Mouse (Mus musculus) heart, embryonic 12.5 days (tissue): ENCODE measurements around the gene Mphosph9. TPM values are rescaled to one million over a fixed set of nuclear protein-coding genes. Genes with fewer than 3 reads are reported as not detected.

ENCODE experiments used
- ATAC-seq: fragments of 200-750 bp; cut with Nextera tagmentation; 2 replicates; pipeline ENCODE4 v1.8.0; 2017; ENCODE audit warnings: moderate TSS enrichment, moderate library complexity; ENCODE audit not compliant: insufficient number of reproducible peaks, low FRiP score
- H3K27ac ChIP-seq: fragments of 300-500 bp; sonication (generic); 2 replicates; pipeline ENCODE4 v1.5.1; 2016; ENCODE audit warnings: mild to moderate bottlenecking, moderate library complexity; ENCODE audit not compliant: poor library complexity, severe bottlenecking
- H3K27me3 ChIP-seq: fragments of 300-500 bp; sonication (generic); replicated peaks from 2 replicates; pipeline ENCODE4 v1.6.1; 2016; ENCODE audit warnings: mild to moderate bottlenecking, moderate library complexity
- H3K36me3 ChIP-seq: fragments of 300-500 bp; sonication (generic); 2 replicates; pipeline ENCODE4 v1.6.1; 2016; ENCODE audit warnings: mild to moderate bottlenecking, moderate library complexity
- H3K4me1 ChIP-seq: fragments of 300-500 bp; sonication (generic); replicated peaks from 2 replicates; pipeline ENCODE4 v1.6.1; 2016; ENCODE audit warnings: mild to moderate bottlenecking
- H3K4me2 ChIP-seq: fragments of 300-500 bp; sonication (generic); 2 replicates; pipeline ENCODE4 v1.6.1; 2016; ENCODE audit warnings: mild to moderate bottlenecking, moderate library complexity
- H3K4me3 ChIP-seq: fragments of 300-500 bp; sonication (generic); 2 replicates; pipeline ENCODE4 v1.5.1; 2016; ENCODE audit warnings: mild to moderate bottlenecking
- H3K9ac ChIP-seq: fragments of 300-500 bp; sonication (generic); 2 replicates; pipeline ENCODE4 v1.6.1; 2016; ENCODE audit warnings: mild to moderate bottlenecking, moderate library complexity
- H3K9me3 ChIP-seq: fragments of 300-500 bp; sonication (generic); replicated peaks from 2 replicates; pipeline ENCODE4 v1.6.1; 2016; ENCODE audit warnings: mild to moderate bottlenecking, moderate library complexity
- WGBS: fragments of 180-500 bp; shearing (Covaris S2); methylation state at CpG from one replicate; pipeline ENCODE4 v1.1.7; 2016; 5-methylcytosine and 5-hydroxymethylcytosine counted together
- polyA plus RNA-seq: library from polyadenylated mRNA; unstranded; fragments of >200 nt; fragmentation: Nextera tagmentation; extraction: Ambion mirVana; gene quantifications from 2 replicates; pipeline ENCODE4 v1.2.1, GENCODE M21; 2016

The Mphosph9 gene
- polyA plus RNA-seq, 1 experiment from 2014 or later = 13.4 TPM

DNA sequence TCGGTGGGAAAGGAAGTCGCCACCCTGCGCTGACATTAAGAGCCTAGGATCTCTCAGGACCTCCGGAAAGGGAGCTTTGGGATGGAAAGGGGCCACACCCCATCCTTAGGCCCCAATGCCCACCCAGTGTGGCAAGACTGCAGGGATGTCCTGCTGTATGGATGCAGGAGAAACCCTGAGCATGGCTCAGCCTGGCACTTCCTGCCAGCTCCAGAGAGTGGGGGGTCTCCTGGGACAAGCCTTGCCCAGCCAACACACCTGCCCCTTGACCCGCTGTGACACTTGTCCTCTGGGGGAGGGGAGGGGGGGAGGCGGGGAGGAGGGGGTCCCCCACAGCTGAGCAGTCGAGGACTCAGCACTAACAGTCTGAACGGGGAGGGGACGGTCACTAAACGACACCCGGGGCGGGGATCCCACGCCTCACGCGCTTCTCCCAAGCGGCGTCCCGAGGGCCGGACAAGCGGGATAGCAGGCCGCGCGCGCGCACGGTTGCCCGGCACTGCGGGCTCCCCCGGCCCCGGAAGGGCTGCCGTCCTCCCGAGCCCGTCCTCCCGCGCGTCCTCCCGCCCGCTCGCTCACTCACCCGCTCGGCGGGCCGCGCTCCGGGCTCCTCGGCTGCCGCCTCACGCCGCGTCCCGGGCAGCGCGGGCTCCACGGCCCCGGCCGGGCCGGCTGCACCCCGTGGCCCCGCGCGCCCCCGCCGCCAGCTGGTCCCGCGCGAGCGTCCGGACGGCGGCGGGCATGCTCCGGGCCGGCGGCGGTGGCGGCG, 78.7 kb downstream of the Mphosph9 start:
- peak overlapping the region; percentile 84 for H3K9ac ChIP-seq
- H3K4me3 ChIP-seq = peak overlapping the region; percentile 81
- WGBS = 8% methylated on average over 65 of the region's 77 CpGs
- no peaks in the 10 kb centered on the region for H3K9me3 ChIP-seq
- H3K4me2 ChIP-seq = peak overlapping the region; percentile 90
- peak; percentile 49 for ATAC-seq
- H3K27ac ChIP-seq = peak overlapping the region; percentile 92
- peaks cover 42% of the 10 kb centered on the region for H3K4me1 ChIP-seq
- no peaks in the 10 kb centered on the region for H3K27me3 ChIP-seq
- H3K36me3 ChIP-seq = peaks cover 22% of the 10 kb centered on the region

DNA sequence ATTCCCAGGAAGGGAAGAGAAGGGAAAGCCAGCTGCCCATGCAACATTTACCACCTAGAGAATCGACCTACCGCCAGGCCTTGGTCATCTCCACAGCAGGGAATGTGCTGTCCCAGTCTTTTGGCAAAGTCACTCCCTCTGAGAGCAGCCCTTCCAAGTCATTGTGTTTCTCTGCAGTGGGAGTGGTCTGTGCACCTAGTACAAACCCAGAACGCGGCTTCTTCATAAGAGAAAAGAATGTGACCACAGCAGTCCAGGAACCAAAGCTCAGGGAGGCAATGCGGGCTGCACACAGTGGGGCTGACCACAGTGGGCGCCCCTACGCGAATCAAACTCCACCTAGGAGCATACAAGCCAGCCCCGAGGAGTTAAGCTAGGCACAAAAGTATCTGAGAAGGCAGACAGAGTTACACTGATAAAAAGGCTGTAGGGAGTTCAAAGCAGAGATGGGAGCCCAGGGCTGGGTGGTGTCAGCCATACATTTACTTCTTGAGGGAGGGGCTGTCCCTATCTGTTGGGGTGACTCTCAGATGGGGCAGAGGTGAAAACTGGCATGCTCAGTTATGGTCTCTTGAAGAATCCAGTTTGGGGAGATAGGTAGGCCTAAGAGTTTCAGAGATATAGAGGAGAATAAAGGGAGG, 79.7 kb downstream of the Mphosph9 start:
- peak overlapping the region; percentile 84 for H3K9ac ChIP-seq
- peak overlapping the region; percentile 92 for H3K27ac ChIP-seq
- WGBS = 22% methylated on average over 9 of the region's 9 CpGs
- peak overlapping the region; percentile 90 for H3K4me2 ChIP-seq
- ATAC-seq = no peak
- no peaks in the 10 kb centered on the region for H3K27me3 ChIP-seq
- peaks cover 47% of the 10 kb centered on the region for H3K4me1 ChIP-seq
- peak overlapping the region; percentile 81 for H3K4me3 ChIP-seq
- H3K36me3 ChIP-seq = peaks cover 19% of the 10 kb centered on the region
- no peaks in the 10 kb centered on the region for H3K9me3 ChIP-seq

DNA sequence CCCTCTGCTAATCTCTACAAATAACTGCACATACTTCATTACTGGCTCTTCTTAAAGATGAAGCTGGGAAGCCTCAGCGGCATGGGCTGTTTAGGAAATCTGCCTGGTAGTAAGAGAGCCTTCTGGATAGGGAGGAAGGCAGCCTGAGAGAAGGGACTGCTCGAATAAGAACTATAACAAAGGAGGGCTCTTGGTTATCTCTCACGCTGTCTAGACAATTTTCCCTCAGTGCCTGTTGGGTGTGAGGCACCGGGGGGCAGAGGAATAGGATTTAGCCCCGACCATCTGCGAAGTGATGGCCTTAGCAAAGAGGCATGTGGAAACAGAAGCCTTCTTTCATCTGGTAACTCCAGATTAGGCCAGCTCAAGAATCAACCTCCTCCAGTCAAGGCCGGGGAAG, 80.5 kb downstream of the Mphosph9 start:
- 15% methylated on average over 7 of the region's 7 CpGs for WGBS
- peak overlapping the region; percentile 84 for H3K9ac ChIP-seq
- ATAC-seq = no peak
- H3K4me1 ChIP-seq = peaks cover 55% of the 10 kb centered on the region
- no peaks in the 10 kb centered on the region for H3K9me3 ChIP-seq
- peaks cover 18% of the 10 kb centered on the region for H3K36me3 ChIP-seq
- peak overlapping the region; percentile 81 for H3K4me3 ChIP-seq
- no peaks in the 10 kb centered on the region for H3K27me3 ChIP-seq
- H3K27ac ChIP-seq = peak overlapping the region; percentile 92
- peak overlapping the region; percentile 90 for H3K4me2 ChIP-seq

DNA sequence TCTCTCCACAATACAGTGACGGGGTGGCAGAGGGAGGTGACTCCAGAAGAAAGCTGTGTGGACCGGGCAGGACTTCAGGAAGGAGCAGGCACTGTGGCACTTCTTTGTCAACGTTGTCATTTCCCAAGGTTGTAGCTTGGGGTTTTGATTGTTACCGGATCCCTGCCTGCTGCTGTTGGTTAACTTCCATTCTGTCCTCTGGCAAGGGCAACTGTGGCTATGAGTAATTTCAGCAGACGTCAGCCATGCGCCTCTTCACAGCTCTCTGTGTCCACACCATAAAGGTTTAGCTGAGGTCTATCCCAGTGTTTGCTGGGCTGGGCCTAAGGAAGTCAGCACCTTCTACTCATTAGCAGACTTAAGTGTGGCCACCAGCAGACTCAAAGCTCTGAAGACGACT, 82.9 kb downstream of the Mphosph9 start:
- 82% methylated on average over 7 of the region's 7 CpGs for WGBS
- ATAC-seq = no peak
- Histone ChIP-seq H3K9me3 (no peaks in the 10 kb centered on the region), H3K4me3 (no peak overlapping the region), H3K27me3 (no peaks in the 10 kb centered on the region), H3K9ac (no peak overlapping the region), H3K27ac (no peak overlapping the region), H3K4me1 (peaks cover 67% of the 10 kb centered on the region), H3K4me2 (no peak overlapping the region), H3K36me3 (peaks cover 18% of the 10 kb centered on the region)

DNA sequence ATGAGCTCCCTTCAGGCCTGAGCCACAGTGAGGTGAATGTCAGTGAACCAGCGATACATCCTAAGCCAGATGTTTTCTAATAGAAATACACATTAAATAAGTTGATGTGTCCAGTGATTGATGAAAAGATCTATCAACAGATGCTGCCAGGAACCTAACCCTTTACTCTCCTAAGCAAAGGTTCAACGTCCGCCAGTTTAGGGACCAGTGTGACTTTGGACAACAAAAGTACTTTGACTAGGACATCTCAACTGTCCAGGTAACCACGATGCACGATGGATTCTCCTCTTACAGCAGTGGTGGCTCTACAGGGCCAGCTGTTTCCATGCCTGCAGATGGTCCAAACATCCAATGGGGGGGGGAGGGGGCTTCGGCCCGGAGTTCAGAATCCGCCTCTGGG, 83.3 kb downstream of the Mphosph9 start:
- Histone ChIP-seq H3K27ac (no peak overlapping the region), H3K36me3 (peaks cover 18% of the 10 kb centered on the region), H3K9ac (no peak overlapping the region), H3K4me3 (no peak overlapping the region), H3K4me1 (peaks cover 67% of the 10 kb centered on the region), H3K27me3 (no peaks in the 10 kb centered on the region), H3K4me2 (no peak overlapping the region), H3K9me3 (no peaks in the 10 kb centered on the region)
- 90% methylated on average over 8 of the region's 8 CpGs for WGBS
- ATAC-seq = no peak

DNA sequence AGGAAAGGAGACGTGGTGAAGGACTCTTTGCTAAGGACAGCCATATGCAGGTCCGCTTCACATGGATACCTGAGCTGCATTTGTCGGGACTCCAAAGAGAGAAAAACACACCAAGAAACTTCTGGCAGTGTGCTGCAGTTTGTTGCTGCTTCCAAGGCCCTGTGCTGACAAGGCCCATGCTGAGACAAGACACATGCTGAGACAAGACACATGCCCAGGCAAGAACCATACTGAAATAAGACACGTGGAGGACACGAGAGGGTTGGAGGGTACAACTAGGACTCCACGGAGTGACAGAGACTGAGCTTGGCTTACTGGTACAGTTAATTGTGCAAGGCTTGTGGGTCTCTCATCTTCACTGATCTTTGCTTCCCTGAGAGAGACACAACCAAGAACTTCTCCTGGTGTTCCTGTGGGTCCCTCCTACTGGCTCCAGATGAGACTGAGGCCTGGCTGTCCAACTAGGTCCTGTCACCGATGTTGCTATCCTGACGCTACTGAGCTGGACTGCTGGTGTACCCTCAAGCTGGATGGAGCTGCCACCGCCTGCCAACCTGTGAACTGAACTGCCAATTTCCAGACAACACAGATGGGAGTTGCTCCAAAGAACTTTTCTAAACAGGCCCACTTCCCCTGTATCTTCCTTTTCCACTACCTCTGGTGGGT, 84.4 kb downstream of the Mphosph9 start:
- H3K4me1 ChIP-seq = peaks cover 70% of the 10 kb centered on the region

DNA sequence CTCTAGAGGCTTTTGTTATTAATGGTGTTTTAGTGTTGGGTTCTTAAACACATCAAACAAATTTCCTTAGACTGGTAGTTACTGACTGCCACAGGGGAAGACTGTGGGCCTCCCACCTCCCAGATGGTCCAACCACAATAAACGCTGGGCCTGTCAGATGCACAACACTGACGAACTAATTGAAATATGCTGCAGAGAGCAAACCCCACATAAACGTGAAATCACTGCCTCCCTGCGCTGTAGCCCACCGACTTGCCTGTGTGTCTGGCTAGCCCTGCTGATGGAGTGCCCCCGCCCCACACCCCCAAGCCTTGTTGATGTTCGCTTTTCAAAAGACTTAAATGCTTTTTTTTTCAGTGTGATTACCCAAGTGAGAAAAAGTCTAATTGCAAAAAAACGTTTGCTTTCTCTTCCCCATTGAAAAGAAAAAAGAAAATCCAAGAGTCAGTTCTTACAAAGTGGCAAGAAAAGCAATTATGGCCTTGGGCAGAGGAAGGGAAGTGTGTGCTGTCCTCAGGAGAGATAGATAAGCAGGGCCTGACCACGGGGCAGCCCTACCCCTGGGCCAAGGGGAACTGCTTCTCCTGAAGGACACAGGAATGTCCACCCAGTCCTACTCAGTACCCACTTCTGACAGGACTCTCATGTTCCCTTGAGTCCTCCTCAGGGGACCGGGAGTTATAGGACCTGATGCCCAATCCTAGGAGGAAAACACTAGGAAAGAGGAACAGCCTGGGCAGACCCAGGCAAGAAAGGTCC, 85.9 kb downstream of the Mphosph9 start:
- Histone ChIP-seq H3K27ac (peak overlapping the region; percentile 72), H3K4me3 (no peak overlapping the region), H3K27me3 (no peaks in the 10 kb centered on the region), H3K9ac (peak overlapping the region; percentile 42; the same call in 1 of the 2 replicates), H3K4me1 (peaks cover 68% of the 10 kb centered on the region), H3K36me3 (peaks cover 25% of the 10 kb centered on the region), H3K9me3 (no peaks in the 10 kb centered on the region), H3K4me2 (peak overlapping the region; percentile 48)
- ATAC-seq = no peak
- 47% methylated on average over 10 of the region's 10 CpGs for WGBS

More for the DNA sequence above, 84.4 kb downstream of the Mphosph9 start:
- H3K9me3 ChIP-seq = no peaks in the 10 kb centered on the region
- no peak overlapping the region for H3K27ac ChIP-seq
- no peak overlapping the region for H3K4me3 ChIP-seq
- WGBS = 75% methylated on average over 9 of the region's 9 CpGs
- no peak overlapping the region for H3K4me2 ChIP-seq
- no peak for ATAC-seq
- H3K36me3 ChIP-seq = peaks cover 18% of the 10 kb centered on the region
- H3K9ac ChIP-seq = no peak overlapping the region
- no peaks in the 10 kb centered on the region for H3K27me3 ChIP-seq

DNA sequence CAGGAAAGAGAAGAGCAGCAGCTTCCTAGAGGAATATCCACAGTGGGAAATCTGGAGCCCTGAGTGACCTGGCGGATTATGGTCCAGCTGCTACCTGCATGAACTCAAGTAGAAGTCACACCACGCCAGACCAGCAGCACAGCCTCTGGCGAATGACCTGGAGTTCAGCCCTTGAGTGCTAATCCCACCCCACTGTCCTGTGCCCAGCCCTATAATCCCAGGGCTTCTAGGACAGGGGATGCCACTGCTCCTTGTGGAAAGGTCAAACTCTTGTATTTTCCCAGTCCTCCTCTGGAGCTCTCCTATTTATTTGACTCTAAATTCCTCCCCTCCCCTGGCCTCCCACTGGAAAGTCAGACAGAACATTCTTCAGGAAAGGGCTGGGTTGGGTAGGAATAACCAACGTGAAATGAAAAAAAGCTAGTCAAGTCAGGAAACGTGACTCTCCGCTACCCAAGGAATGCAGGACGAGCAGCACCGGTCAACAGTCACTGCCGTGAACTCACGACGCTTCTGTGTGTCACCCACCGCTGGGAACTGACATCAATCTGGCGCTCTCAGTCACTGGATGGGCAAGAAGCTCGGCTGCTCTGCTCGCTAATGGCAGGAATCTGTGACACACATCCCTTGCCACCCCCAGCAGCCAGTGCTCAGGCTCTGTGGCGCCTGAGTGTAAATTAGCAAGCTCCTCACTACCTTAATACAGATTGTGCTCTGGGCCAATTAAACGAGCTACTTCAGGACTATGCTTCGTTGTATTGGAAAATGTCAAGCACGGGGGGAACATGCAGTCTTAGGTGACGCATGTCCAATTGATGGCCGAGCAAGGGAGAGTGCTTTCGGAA, 86.7 kb downstream of the Mphosph9 start:
- Histone ChIP-seq H3K9ac (peak overlapping the region; percentile 32; the same call in 1 of the 2 replicates), H3K4me3 (no peak overlapping the region), H3K36me3 (peaks cover 25% of the 10 kb centered on the region), H3K4me2 (peak overlapping the region; percentile 48), H3K27ac (peak overlapping the region; percentile 72), H3K27me3 (no peaks in the 10 kb centered on the region), H3K4me1 (peaks cover 76% of the 10 kb centered on the region), H3K9me3 (no peaks in the 10 kb centered on the region)
- ATAC-seq = peak; percentile 44; the same call in 1 of the 2 replicates
- 32% methylated on average over 22 of the region's 22 CpGs for WGBS

DNA sequence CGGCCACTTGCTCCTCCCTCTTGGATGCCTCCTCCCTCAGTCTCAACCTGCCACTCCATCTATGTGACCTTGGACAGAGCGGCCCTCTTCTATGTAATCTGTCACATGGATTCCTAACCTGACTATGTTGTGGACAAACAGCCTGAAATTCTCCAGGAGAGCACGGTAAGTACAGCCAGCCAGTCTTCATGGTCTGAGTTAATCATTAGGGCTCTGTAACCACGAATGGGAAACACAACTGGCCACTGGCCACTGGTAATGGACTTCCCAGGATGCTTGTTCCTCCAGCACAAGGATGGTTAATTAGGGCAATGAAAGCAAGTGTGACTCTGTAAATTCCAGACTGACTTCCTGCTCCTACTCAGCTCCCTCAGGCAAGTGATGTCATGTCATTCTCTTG, 91.6 kb downstream of the Mphosph9 start:
- Histone ChIP-seq H3K4me2 (no peak overlapping the region), H3K27ac (peak overlapping the region; percentile 5; the same call in 1 of the 2 replicates), H3K4me3 (no peak overlapping the region), H3K9me3 (no peaks in the 10 kb centered on the region), H3K9ac (no peak overlapping the region), H3K27me3 (no peaks in the 10 kb centered on the region), H3K36me3 (peaks cover 6% of the 10 kb centered on the region; the same call in 1 of the 2 replicates), H3K4me1 (peaks cover 84% of the 10 kb centered on the region)
- no peak for ATAC-seq
- WGBS = 72% methylated on average over 4 of the region's 4 CpGs

DNA sequence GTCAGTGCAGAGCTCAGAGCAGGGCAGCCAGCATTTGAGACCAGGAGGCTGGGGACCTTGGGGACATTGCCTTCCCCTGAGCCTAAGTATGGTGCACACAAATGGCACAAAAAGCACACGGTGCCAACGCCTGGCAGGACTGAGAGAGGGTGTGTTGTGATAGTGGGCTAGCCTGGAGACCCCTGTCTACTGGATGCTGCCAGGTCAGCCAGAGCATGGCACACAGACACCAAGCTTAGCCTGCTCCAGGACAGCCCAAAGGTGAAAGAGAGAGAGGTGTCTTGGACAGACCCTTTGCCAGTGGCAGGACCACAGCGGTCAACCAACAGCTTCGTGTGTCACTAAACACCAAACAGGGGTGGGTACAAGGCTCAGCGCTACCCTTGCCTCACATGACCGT, 93.0 kb downstream of the Mphosph9 start:
- 93% methylated on average over 6 of the region's 6 CpGs for WGBS
- Histone ChIP-seq H3K4me3 (no peak overlapping the region), H3K4me2 (peak overlapping the region; percentile 53), H3K4me1 (peaks cover 83% of the 10 kb centered on the region), H3K27me3 (no peaks in the 10 kb centered on the region), H3K36me3 (peaks cover 6% of the 10 kb centered on the region; the same call in 1 of the 2 replicates), H3K27ac (peak overlapping the region; percentile 95), H3K9ac (peak overlapping the region; percentile 47; the same call in 1 of the 2 replicates), H3K9me3 (no peaks in the 10 kb centered on the region)
- no peak for ATAC-seq
